Mouse (Mus musculus) right cerebral cortex, postnatal 25 days (tissue): ENCODE results near the gene Ciita.

Experiments used
- DNase-seq: peaks from one replicate; pipeline ENCODE4 v3.0.0; 2022

Ciita gene

DNA sequence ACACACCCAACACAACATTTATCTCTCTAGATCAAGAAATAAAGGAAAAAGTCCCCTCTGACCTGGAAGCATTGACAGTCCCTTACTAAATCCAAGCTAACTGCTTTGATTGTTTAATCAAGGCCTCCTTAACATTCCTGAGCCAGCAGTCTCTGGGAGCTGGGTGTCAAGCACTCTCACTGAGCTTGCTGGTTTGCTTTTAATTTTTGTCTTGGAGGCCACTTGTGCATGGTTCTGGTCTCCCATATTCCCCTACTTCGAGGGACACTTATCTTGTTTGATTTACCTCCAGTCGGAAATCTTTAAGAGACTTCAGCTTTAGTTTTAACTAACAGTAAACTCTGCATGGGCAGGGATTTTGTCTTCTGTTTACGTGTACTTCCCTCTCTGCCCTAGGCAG is 4.9 kb upstream of the Ciita start:
- DNase-seq = no peak

DNA sequence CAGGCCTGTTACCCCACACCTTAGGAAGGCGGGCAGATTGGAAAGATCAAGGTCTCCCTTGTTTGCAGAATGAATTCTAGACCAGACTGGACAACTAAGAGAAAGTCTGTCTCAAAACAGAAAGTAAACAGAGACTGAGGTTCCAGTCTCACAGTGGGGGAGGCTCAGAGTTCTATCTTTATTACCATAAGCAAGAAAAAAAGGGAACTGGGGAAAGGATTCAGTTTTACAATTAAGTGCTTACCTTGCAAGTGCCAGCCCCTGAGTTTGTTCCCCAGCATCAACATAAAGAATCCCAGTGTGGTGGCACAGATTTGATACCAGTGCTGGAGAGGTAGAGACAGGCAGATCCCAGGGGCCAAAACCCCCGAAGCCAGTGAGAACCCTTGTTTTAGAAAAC is 3.9 kb upstream of the Ciita start:
- no peak for DNase-seq

DNA sequence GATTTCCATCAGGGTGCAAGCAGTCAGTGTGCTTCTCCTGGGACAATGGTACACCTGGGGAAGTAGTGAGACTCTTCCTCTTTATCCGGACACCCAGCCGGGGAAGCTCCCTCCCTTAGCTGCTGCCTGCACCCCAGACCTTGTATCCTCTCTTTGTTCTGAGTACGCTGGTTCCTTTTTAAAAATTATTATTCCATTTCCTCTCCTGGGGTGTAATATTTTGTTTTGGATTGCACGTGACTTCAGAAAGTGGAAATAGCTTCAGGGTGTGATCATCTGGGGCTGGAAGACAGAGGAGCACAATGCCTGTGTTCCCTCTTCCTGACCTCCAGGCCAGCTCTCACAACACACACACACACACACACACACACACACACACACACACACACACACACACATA is 2.5 kb downstream of the Ciita start:
- DNase-seq = no peak

DNA sequence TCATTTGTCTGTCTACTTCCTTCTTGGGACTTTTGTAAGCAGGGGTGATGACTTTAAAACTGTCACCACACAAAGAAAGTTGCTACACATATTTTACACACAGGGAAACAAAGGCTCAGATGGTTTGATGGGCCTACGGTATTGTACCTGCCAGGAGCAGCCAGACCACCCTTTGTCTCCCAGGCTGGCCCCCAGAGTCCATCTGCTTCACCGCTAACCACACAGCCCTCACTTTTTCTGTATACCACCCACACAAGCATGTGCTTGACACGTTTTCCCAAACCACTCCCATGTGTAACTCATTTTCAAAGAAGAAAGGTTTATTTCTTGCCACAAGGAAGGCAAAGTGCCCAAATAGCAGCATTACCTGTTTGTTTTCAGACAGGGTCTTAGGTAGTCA is 7.1 kb downstream of the Ciita start:
- DNase-seq = no peak

GRCm38 (mm10) chr16:10487895-10488493 is 8.1 kb downstream of the Ciita start:
- DNase-seq = no peak

GRCm38 (mm10) chr16:10488769-10489481 is 9.1 kb downstream of the Ciita start:
- no peak for DNase-seq

GRCm38 (mm10) chr16:10489483-10489882 is 9.6 kb downstream of the Ciita start:
- no peak for DNase-seq

DNA sequence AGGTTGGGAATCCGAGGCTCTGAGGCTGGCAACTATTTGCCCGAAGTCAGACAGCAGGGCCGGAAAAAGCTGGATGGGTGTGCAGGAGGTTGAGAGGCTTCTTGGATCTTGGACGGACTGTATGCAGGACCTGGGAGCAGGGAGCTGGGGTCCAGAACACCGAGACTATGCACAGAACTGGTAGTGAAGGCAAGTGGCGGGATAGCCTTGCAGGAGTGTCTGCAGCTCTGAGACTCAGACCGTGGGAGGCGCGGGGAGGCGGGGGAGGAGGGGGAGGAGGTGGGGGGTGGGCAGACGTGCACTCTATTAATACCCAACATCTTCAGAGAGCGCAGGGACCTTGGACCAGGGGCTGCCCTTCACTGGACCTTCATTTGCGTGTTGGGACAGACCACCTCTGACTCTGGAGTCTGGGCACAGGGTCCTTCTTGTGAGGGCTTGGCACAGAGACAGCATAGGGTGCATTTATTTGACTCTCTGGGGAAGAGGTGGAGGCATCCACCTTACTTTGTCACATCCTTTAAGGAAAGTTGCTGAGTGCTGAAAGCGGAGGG is 10.1 kb downstream of the Ciita start:
- DNase-seq = no peak

GRCm38 (mm10) chr16:10490503-10491150 is 10.8 kb downstream of the Ciita start:
- no peak for DNase-seq

GRCm38 (mm10) chr16:10491716-10492115 is 11.9 kb downstream of the Ciita start:
- DNase-seq = no peak

GRCm38 (mm10) chr16:10492587-10492986 is 12.7 kb downstream of the Ciita start:
- DNase-seq = no peak

DNA sequence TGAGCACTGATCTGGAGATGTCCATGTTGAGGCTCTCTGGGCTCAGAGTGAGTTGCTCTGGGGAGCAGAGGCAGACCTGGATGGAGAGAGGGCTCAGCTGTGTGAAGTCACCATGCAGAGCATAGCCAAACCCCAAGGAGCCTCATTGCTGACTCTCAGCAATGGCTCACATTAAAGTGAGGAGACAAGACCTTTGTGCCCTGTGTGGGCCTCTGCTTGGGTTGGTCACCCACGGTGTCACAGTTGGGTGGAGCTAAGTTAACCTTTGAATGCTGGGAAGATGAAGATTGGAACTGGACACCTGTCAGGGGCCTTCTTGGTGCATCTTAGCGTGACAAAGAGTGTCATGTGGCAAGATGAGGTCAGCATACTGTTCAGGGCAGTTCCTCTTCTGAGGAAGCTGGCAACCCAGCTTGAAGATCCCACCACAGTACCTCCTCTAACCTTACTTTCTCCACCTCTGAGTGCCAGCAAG is 16.0 kb downstream of the Ciita start:
- no peak for DNase-seq

GRCm38 (mm10) chr16:10498096-10498602 is 18.3 kb downstream of the Ciita start:
- no peak for DNase-seq

- DNase-seq = no peak
These were observed 19.3 kb downstream of the Ciita start for GRCm38 (mm10) chr16:10499122-10499521.

- DNase-seq = no peak
These were observed 22.0 kb downstream of the Ciita start for GRCm38 (mm10) chr16:10501865-10502264.

GRCm38 (mm10) chr16:10503058-10503457 is 23.2 kb downstream of the Ciita start:
- no peak for DNase-seq

- no peak for DNase-seq
These were observed 27.6 kb downstream of the Ciita start for GRCm38 (mm10) chr16:10507445-10507844.

DNA sequence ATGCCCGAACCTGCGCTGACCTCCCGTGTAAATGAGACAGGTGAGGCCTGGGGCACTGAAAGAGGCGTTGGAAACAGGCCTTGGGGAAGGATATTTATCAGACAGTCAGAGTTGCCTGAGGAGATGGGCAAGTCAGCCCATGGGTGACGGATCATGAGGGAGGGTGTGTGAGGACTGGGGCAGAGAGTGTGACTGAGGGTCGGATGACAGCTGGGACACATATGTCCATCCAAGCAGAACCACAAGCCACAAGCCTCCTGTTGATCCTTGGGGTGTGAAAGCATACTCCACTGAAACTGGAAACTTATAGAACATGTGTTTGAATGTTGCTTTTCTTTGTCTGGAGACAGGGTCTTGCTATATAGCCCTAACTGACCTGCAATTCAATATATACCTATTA is 28.8 kb downstream of the Ciita start:
- DNase-seq = no peak

DNA sequence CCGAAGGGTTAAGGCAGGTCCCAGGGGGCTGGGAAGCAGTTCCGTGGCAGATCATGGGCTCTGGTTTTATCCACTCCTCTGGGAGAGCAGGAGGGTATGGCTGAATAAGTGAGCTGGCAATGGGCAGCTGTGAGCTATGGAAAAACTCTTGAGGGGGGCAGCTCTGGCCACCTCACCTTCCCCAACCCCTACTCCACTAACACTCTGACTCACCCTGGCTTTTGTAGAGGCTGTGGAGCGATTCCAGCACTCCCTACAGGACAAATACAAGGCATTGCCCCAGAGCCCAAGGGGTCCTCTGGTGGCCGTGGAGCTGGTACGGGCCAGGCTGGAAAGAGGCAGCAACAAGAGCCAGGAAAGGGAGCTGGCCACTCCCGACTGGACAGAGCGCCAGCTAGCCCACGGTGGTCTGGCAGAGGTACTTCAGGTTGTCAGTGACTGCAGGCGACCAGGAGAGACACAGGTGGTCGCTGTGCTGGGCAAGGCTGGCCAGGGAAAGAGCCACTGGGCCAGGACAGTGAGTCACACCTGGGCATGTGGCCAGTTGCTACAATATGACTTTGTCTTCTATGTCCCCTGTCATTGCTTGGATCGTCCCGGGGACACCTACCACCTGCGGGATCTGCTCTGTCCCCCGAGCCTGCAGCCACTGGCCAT is 30.7 kb downstream of the Ciita start:
- no peak for DNase-seq

GRCm38 (mm10) chr16:10511134-10511520 is 31.3 kb downstream of the Ciita start:
- DNase-seq = no peak

DNA sequence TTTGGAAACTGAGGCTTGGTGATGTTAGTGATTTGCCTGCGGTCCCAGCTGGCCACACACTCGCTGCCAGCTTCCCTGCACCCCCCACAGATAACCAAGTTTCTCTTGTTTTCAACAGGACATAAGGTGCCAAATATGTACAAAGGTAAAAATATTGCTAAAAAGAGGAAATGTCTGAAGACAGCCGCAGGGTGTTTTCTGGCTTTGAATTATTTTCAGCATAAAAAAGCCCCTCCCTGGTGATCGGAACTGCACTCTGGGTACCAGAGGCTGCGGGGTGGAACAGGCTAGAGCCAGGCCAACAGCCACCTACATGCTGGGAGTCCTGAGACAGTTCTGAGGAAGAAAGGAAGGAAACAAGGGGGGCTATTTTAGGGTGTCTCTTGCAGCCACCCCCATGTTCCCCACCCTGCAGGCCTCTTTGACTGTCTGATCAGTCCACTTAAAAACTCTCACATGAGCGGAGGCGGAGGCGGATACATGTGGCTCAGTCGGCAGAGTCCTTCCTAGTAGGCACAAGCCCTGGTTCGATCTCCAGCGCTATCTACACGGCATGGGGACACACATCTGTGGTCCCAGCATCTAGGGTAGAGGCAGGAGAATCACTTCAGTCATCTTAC is 36.2 kb downstream of the Ciita start:
- DNase-seq = no peak

GRCm38 (mm10) chr16:10518030-10518429 is 38.2 kb downstream of the Ciita start:
- no peak for DNase-seq
